Mouse (Mus musculus) bone marrow macrophage, adult 2 months (primary cell): Measurements from ENCODE around the gene Dnah8.

ENCODE experiments used
- CTCF ChIP-seq: IDR thresholded peaks from 2 replicates; pipeline ENCODE4 v1.5.1; 2012; ENCODE audit warnings: low read depth, mild to moderate bottlenecking, low read length, moderate library complexity
- POLR2A ChIP-seq: IDR thresholded peaks from 2 replicates; pipeline ENCODE4 v1.6.1; 2012; ENCODE audit warnings: mild to moderate bottlenecking, low read depth, low read length, borderline replicate concordance

DNA sequence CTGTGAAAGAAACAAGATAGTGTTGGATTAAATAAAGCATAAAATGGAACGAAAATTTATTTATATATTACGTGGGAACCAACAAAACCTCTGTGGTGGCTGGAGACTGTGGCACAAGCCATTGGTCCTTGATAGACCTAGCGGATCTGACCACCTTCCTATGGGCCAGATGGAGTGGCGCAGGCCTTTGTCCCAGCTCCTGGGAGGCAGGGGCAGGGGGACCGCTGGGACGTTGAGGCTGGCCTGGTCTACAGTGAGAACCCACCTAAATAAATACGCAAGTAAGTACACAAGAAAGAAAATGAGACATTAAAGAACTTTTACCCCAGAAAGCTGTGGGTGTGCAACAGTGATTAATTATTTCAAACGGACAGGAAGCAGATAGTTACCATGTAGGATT is 156.9 kb downstream of the Dnah8 start:
- TF ChIP-seq CTCF = no peak
- TF ChIP-seq POLR2A = no peak
